Mouse (Mus musculus) cortical plate, adult 2 months (tissue): Measurements from ENCODE around the gene Tbc1d22a.

Experiments used
- CTCF ChIP-seq: fragments of 200-500 bp; IDR thresholded peaks from 2 replicates; pipeline ENCODE4 v1.5.1; 2011; ENCODE audit warnings: mild to moderate bottlenecking, control low read depth, low read length; ENCODE audit not compliant: insufficient read depth; ENCODE audit errors: extremely low read depth
- POLR2A ChIP-seq: fragments of 200-500 bp; IDR thresholded peaks from 2 replicates; pipeline ENCODE4 v1.6.1; 2011; ENCODE audit warnings: mild to moderate bottlenecking, low read length, control low read depth; ENCODE audit not compliant: insufficient read depth; ENCODE audit errors: extremely low read depth

DNA sequence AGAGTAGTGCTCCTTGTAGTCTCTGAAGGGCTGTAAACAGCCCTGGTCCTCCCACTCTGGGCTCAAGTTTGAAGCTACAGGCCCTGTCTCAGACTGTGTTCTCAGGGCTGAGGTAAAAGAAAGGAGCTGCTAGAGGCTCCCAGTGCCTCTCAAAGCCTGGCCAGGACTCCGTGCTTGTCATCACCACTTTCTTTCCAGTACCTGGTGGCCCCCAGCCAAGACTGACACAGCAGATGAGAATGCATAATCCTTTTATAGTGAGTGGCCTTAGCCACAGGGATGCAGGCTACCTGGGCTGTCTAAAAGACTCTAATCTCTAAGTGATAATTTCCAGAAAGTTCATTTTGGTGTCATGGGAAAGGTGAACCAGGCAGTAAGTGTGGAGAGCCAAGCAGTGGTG, 54.3 kb downstream of the Tbc1d22a start:
- TF ChIP-seq POLR2A, result no peak
- TF ChIP-seq CTCF, result no peak
